Mouse (Mus musculus): ENCODE data around the gene Jpt1. TPM values are rescaled to one million over a fixed set of nuclear protein-coding genes. Genes with fewer than 3 reads are reported as not detected.
A peak's percentile ranks its signal among the peaks of the same experiment; 100 is the strongest.
"Not testable (repeated sequence)": the region's sequence is repeated elsewhere in the genome, so short reads cannot be mapped to it uniquely, and the experiment has no call there.

The Jpt1 gene
- polyA plus RNA-seq, 1 experiment from 2014 or later, result 557 TPM

DNA sequence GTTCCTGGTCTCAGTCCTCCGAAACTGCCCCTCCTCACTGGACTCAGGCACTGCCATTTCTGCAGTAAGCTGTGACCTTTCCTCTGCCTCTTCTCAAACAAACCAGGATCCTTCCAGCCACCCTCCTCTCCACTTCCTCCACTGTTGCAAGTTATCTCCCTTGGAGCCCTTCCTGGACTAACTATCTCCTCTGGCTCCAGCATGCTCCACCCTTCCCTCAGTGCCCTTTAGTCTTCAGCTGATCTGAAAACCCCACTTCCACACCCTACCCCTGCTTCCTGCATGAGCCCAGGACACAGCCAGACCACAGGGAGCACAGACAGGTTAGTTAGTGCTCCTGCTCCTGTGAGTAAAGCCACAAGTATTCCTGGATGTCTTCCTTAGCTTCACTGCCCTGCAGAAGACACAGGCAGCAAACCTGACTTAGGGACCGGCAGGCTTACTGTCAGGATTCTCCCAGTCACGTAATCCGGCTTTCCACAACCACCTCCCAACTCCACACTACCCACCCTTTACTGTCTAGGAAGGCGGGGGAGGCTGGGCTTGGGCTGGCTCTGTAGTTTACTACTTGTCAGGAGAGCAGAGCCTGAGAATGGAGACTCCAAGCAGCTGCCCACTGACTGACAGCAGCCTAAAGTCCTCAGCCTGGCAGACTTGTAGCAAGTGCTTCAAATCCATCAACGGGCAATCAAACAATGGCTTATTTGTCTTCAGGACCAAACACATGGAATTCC is 4.2 kb downstream of the Jpt1 start:
- H3K27ac ChIP-seq, result peak overlapping the region; percentile 44; the same call in 1 of the 2 replicates
- H3K4me1 ChIP-seq, result peaks cover 41% of the 10 kb centered on the region
- no peak for ATAC-seq (ENCODE audit: low FRiP score, low read depth)
- no peaks in the 10 kb centered on the region for H3K9me3 ChIP-seq
- no peaks in the 10 kb centered on the region for H3K27me3 ChIP-seq
- H3K4me3 ChIP-seq, result peak overlapping the region; percentile 100; the same call in 1 of the 2 replicates
- peaks cover 3% of the 10 kb centered on the region; the same call in 1 of the 2 replicates for H3K36me3 ChIP-seq
- H3K9ac ChIP-seq, result peak overlapping the region; percentile 98; the same call in 1 of the 2 replicates
- 50% methylated on average over 6 of the region's 6 CpGs for WGBS
- peak overlapping the region; percentile 89 for H3K4me2 ChIP-seq (replicated peaks)

DNA sequence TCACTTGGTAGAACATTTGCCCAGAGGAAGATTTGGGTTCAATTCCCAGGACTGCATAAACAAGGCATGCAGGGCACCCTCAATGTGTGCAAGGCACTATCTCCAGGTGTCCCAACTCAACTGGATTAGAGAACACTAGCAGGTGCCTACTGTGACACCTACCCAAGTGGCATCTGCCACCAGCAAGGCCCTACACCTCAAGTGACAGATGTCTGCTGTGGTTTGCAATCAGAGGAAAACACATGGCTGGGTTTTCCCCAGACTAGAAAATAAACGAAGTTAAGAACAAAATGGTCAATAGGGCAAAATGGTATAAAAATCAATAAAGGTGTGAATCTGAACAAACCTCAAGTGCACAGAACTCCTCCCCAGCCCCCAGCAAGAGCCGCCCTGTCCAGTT is 6.1 kb downstream of the Jpt1 start:
- Histone ChIP-seq H3K9ac (no peak overlapping the region), H3K4me3 (no peak overlapping the region), H3K36me3 (peaks cover 13% of the 10 kb centered on the region), H3K4me2 (replicated peaks) (no peak overlapping the region), H3K9me3 (no peaks in the 10 kb centered on the region), H3K27ac (no peak overlapping the region), H3K27me3 (no peaks in the 10 kb centered on the region), H3K4me1 (peaks cover 39% of the 10 kb centered on the region)
- 87% methylated on average over 2 of the region's 2 CpGs for WGBS
- ATAC-seq (ENCODE audit: low FRiP score, low read depth), result no peak

DNA sequence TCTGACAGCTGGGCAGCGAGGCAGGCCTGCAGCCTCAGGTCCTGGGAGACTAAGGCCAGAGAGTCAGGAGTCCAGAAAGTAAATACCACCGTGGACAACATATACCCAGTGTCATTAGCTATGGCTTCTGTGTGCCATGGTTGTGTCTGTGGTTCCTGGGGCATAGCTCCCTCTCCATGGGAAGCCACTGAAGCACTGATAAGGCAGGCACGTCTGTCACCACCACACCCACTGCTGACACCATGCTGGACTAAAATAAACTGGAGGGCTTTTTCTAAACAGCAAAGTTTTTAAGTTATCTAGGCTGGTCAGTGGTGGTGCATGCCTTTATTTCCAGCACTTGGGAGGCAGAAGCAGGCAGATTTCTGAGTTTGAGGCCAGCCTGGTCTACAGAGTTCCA is 7.6 kb downstream of the Jpt1 start:
- 79% methylated on average over 3 of the region's 3 CpGs for WGBS
- H3K36me3 ChIP-seq, result peaks cover 26% of the 10 kb centered on the region
- H3K4me1 ChIP-seq, result peaks cover 24% of the 10 kb centered on the region
- H3K4me3 ChIP-seq, result no peak overlapping the region
- ATAC-seq (ENCODE audit: low FRiP score, low read depth), result no peak
- no peaks in the 10 kb centered on the region for H3K27me3 ChIP-seq
- no peak overlapping the region for H3K27ac ChIP-seq
- H3K9me3 ChIP-seq, result no peaks in the 10 kb centered on the region
- no peak overlapping the region for H3K9ac ChIP-seq
- H3K4me2 ChIP-seq (replicated peaks), result no peak overlapping the region

DNA sequence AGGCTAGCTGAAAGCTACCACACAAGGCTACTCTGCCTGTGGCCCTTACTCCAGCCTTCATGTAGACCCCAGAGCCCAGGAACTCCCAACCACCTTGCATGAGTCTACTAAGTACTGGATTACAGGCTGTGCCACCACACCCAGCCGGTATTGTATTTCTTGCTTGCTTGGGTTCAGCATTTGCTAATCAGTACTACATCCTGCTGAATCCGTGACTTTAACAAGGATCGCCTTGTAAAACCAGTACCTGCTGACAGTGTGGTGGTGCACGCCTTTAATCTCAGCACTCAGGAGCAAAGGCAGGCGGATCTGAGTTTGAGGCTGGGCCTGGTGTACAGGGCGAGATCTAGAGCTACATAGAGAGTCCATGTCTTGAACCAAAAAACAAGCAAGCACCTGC is 11.6 kb downstream of the Jpt1 start:
- no peak overlapping the region for H3K4me3 ChIP-seq
- no peak overlapping the region for H3K27ac ChIP-seq
- no peaks in the 10 kb centered on the region for H3K4me1 ChIP-seq
- 86% methylated on average over 6 of the region's 6 CpGs for WGBS
- no peaks in the 10 kb centered on the region for H3K27me3 ChIP-seq
- H3K9me3 ChIP-seq, result no peaks in the 10 kb centered on the region
- no peak overlapping the region for H3K4me2 ChIP-seq (replicated peaks)
- no peak for ATAC-seq (ENCODE audit: low FRiP score, low read depth)
- no peak overlapping the region for H3K9ac ChIP-seq
- H3K36me3 ChIP-seq, result peaks cover 62% of the 10 kb centered on the region

DNA sequence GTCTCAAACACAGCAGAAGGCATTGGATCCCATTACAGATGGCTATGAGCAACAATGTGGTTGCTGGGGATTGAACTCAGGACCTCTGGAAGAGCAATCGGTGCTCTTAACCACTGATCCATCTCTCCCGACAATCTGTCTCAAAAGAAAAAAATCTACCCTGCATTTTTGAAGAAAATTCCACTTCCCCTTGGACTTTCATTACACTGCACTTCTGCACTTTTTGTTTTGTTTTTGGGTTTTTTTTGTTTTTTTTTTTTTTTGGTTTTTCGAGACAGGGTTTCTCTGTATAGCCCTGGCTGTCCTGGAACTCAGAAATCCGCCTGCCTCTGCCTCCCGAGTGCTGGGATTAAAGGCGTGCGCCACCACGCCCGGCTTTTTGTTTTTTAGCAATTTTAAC is 17.6 kb downstream of the Jpt1 start:
- H3K9ac ChIP-seq; H3K27me3 ChIP-seq; ATAC-seq (ENCODE audit: low FRiP score, low read depth); H3K27ac ChIP-seq; H3K4me2 ChIP-seq (replicated peaks); H3K4me1 ChIP-seq; H3K9me3 ChIP-seq; H3K4me3 ChIP-seq: not testable (repeated sequence)
- WGBS, result 83% methylated on average over 9 of the region's 9 CpGs
- peaks cover 50% of the 10 kb centered on the region for H3K36me3 ChIP-seq

DNA sequence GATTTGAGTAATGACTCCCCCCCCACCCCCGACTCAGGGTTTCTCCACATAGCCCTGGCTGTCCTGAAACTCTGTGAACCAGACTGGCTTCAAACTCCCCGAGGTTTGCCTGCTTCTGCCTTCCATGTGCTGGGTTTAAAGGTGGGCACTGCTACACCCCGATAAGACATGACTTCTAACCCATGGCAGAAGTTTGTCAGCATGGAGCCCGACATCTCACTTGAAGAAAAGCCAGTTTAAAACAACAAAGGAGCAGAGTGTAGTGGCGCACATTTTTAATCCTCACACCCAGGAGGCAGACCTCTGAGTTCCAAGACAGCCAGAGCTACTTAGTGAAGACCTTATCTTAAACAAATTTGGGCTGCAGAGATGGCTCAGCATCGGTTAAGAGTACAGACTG is 21.8 kb downstream of the Jpt1 start:
- WGBS, result 41% methylated on average over 6 of the region's 6 CpGs
- peak overlapping the region; percentile 85 for H3K4me2 ChIP-seq (replicated peaks)
- no peaks in the 10 kb centered on the region for H3K27me3 ChIP-seq
- H3K4me1 ChIP-seq, result peaks cover 14% of the 10 kb centered on the region
- peak overlapping the region; percentile 78 for H3K9ac ChIP-seq
- no peaks in the 10 kb centered on the region for H3K9me3 ChIP-seq
- no peak overlapping the region for H3K27ac ChIP-seq
- peak overlapping the region; percentile 65 for H3K4me3 ChIP-seq
- no peak for ATAC-seq (ENCODE audit: low FRiP score, low read depth)
- peaks cover 27% of the 10 kb centered on the region for H3K36me3 ChIP-seq

DNA sequence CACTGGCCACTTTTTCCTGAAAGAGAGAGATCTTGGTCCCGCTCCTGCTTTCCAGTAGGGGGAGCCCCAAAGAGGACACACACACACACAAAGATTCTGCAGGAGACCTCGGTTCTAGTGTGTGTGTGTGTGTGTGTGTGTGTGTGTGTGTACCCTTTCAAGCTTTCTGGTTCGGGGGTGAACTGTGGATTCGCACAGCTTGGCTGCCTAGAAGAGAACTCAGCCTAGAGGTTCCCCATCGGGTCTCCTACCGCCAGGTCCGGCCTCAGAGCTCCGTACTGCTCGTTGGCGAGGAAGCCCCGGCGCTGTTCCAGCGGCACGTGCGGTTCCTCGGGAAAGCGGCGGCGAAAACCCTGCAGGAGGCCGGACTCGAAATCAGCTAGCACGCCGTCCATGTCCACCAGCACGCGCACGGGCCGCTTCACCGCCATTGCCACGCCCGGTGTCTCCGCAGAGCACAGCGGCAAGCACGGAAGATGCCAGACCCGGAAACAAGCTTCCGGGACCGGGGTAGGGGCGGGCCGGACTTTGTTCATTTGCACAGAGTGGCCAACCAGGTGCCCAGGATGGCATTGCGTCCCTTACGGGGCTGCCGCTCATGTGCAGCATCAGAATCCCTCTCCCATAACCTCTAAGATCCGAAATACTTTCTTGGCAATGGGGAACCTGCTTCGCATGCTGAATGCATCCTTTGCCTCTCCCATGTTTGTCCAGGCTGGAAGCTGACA is 22.7 kb downstream of the Jpt1 start, which contains the start of gene Nt5c:
TSS of gene Nt5c (minus strand) at position 507 of the 728 bp plus-strand sequence.
- H3K27me3 ChIP-seq, result no peaks in the 10 kb centered on the region
- under 1% methylated on average over 43 of the region's 43 CpGs for WGBS
- ATAC-seq (ENCODE audit: low FRiP score, low read depth), result peak; percentile 82

DNA sequence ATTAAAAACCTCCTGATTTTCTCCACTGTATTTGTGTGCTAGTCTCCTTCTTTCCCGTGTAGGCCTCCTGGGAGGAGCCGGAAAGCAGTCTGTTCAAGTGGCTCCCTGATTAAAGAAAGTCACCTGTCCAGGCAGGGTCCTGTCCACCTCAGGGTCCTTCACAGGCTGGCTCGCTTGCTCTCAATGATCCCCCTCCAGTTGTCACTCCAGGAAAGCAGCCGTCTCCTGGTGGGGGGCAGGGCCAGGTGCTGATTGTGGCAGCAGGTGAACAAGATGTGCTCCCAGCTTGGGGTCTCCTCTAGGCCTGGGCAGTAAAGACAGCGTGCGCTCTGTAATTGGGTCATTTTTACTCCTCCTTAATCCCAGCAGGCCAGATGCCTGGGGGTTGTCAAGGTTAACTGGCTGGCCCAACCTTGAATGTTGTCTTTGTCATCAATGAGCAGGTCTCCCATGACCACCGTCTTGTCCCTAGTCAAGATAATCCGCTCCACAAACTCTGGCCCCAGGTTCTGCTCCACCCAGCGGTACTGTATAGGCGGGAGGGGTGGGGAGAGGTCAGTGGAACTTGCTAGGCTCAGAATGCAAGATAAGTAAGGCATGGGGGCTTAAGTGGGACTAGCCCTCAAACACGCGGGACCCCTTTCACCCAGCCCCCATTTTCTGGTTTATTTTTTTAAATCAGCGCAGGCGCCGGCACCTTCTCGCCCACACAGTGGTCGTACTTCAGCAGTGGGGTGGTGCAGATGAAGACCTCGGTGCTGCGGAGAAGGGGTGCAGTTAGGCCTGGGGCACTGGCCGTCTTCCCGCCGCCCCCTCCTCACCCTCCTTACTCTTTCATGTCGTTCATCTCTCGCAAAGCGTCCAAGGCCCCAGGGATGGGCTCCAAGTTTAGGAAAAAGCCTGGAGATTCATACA is 23.5 kb downstream of the Jpt1 start:
- peak overlapping the region; percentile 78 for H3K9ac ChIP-seq
- peaks cover 14% of the 10 kb centered on the region for H3K4me1 ChIP-seq
- peak; percentile 54; the same call in 1 of the 2 replicates for ATAC-seq (ENCODE audit: low FRiP score, low read depth)
- WGBS, result 23% methylated on average over 25 of the region's 25 CpGs
- H3K4me3 ChIP-seq, result peak overlapping the region; percentile 65
- peak overlapping the region; percentile 49; the same call in 1 of the 2 replicates for H3K27ac ChIP-seq
- no peaks in the 10 kb centered on the region for H3K9me3 ChIP-seq
- H3K27me3 ChIP-seq, result no peaks in the 10 kb centered on the region
- peaks cover 19% of the 10 kb centered on the region for H3K36me3 ChIP-seq
- peak overlapping the region; percentile 85 for H3K4me2 ChIP-seq (replicated peaks)

More for the DNA sequence above, 22.7 kb downstream of the Jpt1 start, which contains the start of gene Nt5c:
- peaks cover 19% of the 10 kb centered on the region for H3K36me3 ChIP-seq
- H3K4me2 ChIP-seq (replicated peaks), result peak within 1 kb of the TSS; percentile 85
- H3K4me3 ChIP-seq, result peak within 1 kb of the TSS; percentile 65
- peak within 1 kb of the TSS; percentile 78 for H3K9ac ChIP-seq
- H3K4me1 ChIP-seq, result peaks cover 14% of the 10 kb centered on the region
- H3K27ac ChIP-seq, result peak within 1 kb of the TSS; percentile 79
- H3K9me3 ChIP-seq, result no peaks in the 10 kb centered on the region

DNA sequence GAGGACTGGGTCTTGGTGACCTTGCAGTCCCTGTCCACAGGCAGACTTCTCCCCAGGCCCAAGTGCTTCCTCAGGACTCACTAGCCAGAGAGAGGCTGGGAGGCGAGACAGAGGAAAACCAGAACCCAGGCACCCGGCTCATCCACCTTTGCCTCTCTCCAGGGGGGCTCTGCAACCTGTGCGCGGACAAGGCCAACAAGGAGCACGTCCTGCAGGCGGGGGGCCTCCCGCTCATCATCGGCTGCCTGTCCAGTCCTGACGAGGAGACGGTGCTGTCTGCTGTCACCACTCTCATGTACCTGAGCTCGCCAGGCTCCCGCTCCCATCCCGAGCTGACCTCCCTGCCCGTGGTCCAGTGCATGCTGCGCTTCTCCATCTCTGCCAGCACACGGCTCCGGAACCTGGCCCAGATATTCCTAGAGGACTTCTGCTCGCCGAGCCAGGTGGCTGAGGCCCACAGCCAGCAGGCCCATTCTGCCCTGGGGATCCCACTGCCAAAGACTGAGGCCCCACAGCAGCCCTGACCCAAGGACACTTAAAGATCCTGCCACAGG is 25.6 kb downstream of the Jpt1 start:
- H3K36me3 ChIP-seq, result peaks cover 19% of the 10 kb centered on the region
- no peak overlapping the region for H3K27ac ChIP-seq
- H3K9me3 ChIP-seq, result no peaks in the 10 kb centered on the region
- H3K4me3 ChIP-seq, result no peak overlapping the region
- no peak for ATAC-seq (ENCODE audit: low FRiP score, low read depth)
- H3K4me1 ChIP-seq, result peaks cover 14% of the 10 kb centered on the region
- no peak overlapping the region for H3K4me2 ChIP-seq (replicated peaks)
- no peaks in the 10 kb centered on the region for H3K27me3 ChIP-seq
- WGBS, result 85% methylated on average over 19 of the region's 19 CpGs
- 0 out of 2 replicates have a peak overlapping the region, but pooled peaks have one; percentile 25 for H3K9ac ChIP-seq

DNA sequence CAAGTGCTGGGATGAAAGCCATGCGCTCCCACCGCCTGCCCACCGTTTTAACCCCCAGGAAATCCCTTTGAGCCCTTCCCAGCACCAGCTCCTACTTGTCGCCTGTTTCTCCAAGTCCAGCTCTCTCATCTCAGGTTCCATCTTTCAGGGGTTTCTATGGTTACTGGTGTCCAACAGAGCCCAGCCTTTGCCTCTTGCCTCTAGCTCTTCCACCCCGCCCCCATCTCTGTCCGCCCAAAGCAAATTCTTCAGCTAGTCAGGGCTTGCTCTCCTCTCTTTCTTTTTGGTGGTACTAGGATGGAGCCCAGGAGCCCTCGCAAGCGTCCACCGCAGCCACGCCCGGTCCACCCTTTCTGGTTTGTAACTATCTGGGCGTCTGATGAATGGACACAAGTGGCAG is 29.0 kb downstream of the Jpt1 start:
- no peak overlapping the region for H3K9ac ChIP-seq
- no peak for ATAC-seq (ENCODE audit: low FRiP score, low read depth)
- no peak overlapping the region for H3K4me3 ChIP-seq
- no peaks in the 10 kb centered on the region for H3K27me3 ChIP-seq
- 54% methylated on average over 12 of the region's 12 CpGs for WGBS
- no peak overlapping the region for H3K4me2 ChIP-seq (replicated peaks)
- H3K4me1 ChIP-seq, result no peaks in the 10 kb centered on the region
- peaks cover 20% of the 10 kb centered on the region for H3K36me3 ChIP-seq
- no peak overlapping the region for H3K27ac ChIP-seq
- no peaks in the 10 kb centered on the region for H3K9me3 ChIP-seq

DNA sequence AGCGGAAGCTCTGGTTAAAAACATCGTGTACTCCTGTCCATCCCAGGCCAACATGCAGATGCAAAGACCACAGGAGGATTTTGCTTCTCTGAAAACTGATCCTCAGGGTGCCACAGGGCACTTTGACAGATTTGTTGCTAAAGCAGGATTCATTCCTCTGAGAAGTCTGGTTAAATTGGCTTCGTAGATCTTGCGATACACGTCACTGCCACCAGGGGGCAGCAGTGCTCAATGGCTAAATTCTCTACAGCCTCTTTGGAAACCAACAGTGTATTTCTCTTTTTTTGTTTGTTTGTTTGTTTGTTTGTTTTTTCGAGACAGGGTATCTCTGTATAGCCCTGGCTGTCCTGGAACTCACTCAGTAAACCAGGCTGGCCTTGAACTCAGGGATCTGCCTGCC is 30.5 kb downstream of the Jpt1 start:
- H3K36me3 ChIP-seq, result peaks cover 10% of the 10 kb centered on the region
- no peak overlapping the region for H3K4me3 ChIP-seq
- no peaks in the 10 kb centered on the region for H3K27me3 ChIP-seq
- no peak overlapping the region for H3K4me2 ChIP-seq (replicated peaks)
- WGBS, result 17% methylated on average over 6 of the region's 6 CpGs
- no peaks in the 10 kb centered on the region for H3K4me1 ChIP-seq
- H3K9me3 ChIP-seq, result no peaks in the 10 kb centered on the region
- no peak overlapping the region for H3K9ac ChIP-seq
- H3K27ac ChIP-seq, result no peak overlapping the region
- ATAC-seq (ENCODE audit: low FRiP score, low read depth), result no peak
